Mouse (Mus musculus) G1E-ER4 (cell line): ENCODE results near the gene Methig1. TPM values are rescaled to one million over a fixed set of nuclear protein-coding genes. Genes with fewer than 3 reads are reported as not detected.

Experiments
- GATA1 ChIP-seq: IDR thresholded peaks from one replicate; pipeline ENCODE4 v1.8.0; 2012; ENCODE audit warnings: low read length, inconsistent platforms
- polyA plus RNA-seq: library from polyadenylated mRNA; stranded (reverse); fragments of >175 nt; gene quantifications from 2 replicates; pipeline ENCODE4 v1.2.3, GENCODE M21; 2012

Gene Methig1
- 0.09 and 0.27 TPM in 2 replicates for polyA plus RNA-seq

DNA sequence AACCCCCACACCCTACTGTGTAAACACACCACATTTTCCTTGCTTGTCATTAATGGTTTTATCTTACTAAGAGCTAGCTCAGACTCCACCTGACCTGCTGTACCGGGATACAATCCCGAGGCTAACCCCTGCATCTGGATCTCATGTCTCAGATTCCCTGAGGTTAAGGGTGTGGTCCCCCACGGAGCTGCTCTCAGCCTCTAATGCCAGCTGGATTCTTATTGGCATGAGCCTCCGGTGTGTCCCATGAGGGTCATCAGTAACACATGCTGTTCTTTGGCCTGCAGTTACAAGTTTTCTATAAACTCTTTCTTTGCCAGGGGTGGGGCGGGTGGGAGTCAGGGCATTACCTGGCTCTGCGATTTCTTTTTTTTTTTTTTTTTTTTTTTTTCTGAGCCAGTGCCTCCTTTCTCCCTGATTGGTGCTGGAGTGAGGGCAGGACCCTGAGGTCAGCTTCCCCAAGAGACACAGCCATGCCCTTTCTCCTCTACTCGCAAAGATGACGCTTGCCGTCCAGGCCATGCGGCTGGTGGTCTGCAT is at the start of gene Methig1, which contains the start of gene Mettl7a2:
Gene Methig1 (plus strand): TSS at position 439 of the 540 bp plus-strand sequence.
Gene Mettl7a2 (plus strand): TSS at position 490 of the 540 bp plus-strand sequence.
- no peak for TF ChIP-seq GATA1

DNA sequence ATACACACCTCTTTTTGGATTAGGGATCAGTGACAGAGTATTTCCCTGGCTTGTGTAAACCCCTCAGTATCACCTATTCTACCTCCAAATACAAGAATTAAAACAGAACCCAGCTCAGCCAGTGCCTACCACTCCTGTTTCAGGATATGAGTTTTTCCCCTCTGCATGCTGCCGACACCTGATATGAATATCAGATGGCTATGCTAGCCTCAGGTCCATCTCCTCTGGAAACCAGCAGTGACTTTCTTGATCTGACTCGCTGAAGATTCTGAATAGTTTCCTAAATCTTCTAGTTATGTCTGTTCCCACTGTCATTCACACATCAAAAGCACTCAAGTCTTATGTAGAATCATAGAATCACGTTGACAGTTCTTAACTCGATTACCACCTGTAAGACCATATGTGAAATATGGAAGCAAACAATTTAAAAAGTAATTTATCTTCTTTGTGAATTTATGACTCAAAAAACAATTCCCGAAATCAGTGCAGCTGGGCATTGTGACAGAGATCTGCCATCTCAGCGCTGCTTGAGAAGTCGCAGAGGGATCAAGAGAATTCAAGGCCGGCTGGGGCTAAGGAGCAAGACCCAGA is 49.4 kb upstream of the Methig1 start:
- no peak for TF ChIP-seq GATA1

DNA sequence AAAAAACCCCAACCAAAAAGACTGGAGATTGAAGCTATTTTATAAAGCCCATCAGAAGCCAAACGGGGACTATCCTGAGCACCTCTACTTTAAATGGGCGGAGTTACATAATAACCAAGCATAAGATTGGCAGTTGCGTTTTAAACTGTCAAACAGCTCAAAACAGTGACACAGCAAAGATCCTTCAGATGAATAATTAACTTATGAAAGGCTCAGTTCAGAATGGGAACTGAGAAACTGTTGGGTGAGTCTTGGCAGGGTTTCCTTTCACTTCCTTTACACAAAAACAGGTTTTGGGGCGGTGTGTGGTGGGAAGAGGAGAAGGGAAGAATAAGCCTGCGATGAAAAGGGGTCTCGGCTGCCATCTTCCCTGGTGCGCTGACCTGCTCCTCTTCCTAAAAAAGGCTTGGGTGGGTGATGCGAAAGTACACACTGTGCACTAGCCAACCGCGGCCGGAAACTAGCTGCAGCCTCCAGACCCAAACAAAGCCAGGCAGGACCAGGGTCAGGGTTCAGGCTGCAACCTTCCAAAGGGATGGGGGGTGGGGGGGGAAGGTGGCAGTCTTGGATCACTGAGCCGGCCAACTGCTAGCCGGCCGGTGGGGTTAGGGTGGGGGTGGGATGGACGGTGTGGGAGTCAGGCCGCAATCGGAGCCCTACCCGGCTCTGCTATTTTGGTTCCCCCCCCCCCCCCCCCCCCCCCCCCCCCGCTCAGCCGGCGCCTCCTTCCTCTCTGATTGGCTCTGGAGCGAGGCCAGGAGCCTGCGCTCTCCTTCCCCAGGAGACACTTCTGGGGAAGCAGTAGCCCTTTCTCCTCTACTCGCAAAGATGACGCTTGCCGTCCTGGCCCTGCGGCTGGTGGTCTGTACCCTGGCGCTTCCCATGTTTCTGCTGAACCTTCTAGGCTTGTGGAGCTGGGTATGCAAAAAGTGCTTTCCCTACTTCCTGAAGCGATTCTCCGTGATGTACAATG is 48.6 kb upstream of the Methig1 start, which contains the start of gene Mettl7a1:
Gene Mettl7a1 (plus strand): TSS at position 122 of the 973 bp plus-strand sequence.
- TF ChIP-seq GATA1: no peak

DNA sequence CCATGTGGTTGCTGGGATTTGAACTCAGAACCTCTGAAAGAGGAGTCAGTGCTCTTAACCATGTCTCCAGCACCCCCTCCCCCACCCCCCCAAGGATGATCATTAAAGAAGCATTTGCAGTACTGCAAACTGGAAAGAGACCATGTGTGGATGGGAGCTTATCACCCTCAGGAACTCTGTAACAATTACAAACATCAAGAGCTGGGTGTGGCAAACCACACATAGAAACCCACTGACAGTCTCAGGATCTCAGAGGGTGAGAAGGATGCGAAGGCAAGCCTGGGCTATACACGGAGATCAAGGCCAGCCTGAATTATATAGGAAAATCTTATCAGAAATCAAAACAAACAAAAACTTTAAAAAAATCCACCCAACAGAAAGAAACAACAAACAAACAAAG is 46.7 kb upstream of the Methig1 start:
- no peak for TF ChIP-seq GATA1

DNA sequence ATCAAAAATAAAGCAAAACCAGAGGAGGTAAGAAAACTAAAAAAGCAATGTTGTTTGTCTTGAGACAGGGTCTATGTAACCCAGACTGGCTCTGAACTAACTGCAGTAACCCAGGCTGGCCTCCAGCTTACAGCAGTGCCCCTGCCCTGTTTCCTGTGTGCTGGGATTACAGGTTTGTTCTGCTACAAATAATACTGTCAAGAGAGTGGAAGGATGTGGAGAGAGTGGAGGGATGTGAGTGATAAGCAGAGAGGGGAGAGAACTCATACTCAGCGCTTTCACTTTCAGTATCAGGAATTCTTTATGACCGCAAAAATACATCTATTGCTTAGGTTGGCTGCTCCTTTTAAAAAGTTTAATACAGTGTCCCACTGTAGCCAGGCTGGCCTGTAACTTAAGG is 40.6 kb upstream of the Methig1 start:
- no peak for TF ChIP-seq GATA1

DNA sequence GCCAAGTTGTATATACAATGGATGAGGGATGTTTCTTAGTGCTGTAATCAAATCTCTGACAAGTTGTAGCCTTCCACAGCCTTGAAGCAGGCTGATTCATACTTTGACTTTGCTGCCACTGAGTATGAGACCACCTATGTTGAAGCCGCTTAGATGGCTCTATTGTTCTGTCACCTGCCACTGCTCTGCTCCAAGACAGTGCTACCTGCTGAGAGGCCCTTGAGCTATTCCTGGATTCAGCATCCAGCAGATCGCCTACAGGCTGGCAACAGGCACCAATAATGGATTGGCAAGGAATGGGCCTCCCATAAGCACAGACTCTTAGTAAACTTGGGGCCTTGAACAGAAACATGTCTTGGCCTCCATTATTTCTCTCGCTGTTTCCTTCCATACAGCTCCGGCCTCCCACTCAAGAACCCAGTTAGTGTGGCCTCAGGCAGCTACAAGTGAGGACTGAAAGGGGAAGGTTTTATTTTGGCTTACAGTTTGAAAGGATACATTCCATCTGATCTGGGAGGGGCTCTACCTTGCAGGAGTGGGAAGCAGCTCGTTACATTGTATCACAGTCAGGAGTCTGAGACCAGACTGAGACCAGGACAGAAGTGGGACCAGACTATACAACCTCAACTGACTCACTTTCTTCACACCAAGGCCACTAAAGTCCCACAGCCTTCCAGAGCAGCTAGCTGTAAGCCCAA is 38.4 kb upstream of the Methig1 start:
- TF ChIP-seq GATA1: no peak

DNA sequence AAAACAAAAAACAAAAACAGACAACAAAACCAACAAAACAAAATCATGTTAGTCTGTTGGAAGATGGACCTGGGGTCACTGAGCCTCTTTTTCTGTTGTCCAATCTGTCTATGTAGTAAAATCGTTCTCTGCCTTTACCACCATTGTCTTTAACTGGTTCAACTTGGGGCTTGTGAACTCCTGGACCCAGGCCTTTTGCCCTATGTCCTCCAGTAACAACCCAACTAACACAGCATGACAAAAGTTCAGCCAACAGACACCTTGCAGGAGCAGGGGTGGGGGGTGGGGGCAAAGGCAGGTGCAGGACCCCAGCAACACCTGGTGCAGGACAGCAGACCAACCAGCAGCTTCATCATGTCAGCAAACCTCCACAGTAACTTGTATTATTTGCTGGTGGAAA is 33.1 kb upstream of the Methig1 start:
- TF ChIP-seq GATA1: no peak

DNA sequence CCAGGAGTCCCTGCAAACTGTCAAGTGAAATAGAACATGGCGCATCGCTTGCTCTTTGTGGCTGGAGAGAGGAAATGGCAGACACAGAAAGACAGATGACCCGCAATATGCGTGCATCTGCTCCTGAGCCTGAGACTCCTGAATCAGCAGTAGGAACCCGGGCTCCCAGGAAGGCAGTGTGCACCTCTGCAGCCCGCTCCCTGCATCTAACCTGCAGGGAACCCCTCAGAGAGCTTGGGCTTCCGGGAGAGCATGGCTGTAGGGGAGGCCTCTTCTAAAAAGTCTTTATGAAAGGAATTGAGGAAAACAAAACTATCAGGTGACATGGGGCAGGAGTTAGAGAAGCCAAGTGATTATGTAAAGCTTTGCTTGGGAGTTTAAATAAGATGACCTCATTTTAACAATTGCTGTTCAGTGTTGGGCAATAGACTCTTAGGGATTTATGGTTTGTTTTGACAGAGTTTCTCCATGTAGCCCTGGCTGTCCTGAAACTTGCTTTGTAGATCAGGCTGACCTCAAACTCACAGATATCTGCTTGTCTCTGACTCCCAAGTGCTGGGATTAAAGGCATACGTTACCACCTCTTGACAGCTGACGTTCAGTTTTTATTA is 32.5 kb upstream of the Methig1 start:
- TF ChIP-seq GATA1: no peak

DNA sequence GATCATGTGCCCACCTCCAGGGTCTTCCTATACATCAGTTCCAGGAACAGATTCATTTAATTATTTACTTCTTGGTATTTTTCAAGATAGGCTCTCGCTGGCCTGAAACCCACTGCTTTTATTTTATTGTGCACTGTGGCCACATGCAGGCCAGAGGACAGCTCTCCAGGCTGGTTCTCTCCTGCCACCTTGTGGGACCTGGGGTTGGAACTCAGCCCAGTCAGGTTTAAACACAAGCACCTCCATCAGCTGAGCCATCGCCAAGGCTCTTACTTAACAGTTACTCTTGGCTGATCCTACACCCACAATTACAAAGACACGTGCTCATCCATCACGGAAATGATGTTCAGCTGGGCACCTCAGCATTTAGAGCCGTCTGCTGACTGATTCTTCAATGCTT is 31.8 kb upstream of the Methig1 start:
- TF ChIP-seq GATA1: no peak

DNA sequence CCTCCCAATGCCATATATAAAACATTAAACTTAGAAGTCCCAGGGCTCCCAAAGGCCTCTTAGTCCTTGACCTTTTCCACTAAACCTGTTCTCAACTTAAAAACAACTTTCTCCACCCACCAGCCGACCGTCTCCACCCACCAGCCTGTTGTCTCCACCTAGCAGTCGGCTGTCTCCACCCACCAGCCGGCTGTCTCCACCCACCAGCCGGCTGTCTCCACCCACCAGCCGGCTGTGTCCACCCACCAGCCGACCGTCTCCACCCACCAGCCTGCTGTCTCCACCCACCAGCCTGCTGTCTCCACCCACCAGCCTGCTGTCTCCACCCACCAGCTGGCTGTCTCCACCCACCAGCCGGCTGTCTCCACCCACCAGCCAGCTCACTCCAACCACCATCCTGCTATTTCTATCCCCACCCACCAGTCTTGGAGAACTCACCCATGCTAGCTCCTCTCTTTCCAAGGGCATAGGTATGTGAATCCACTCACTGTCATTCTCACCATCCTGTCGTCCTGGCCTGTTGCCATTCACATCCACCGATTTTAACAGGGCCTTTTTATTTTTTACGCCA is 28.8 kb upstream of the Methig1 start:
- no peak for TF ChIP-seq GATA1

DNA sequence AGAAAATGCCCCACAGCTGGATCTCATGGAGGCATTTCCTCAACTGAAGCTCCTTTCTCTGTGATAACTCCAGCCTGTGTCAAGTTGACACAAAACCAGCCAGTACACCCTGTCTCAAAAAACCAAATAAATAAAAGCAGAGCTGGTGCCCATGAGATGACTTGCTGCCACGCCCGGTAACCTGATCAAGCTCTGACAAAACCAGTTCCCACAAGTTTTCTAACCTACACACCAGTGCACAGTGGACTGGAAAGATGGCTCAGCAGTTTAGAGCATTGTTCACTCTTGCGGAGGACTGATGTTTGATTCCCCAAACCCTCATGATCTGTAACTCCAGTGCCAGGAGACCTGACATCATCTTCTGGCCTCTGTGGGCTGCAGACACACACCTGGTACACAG is 27.7 kb upstream of the Methig1 start:
- no peak for TF ChIP-seq GATA1

DNA sequence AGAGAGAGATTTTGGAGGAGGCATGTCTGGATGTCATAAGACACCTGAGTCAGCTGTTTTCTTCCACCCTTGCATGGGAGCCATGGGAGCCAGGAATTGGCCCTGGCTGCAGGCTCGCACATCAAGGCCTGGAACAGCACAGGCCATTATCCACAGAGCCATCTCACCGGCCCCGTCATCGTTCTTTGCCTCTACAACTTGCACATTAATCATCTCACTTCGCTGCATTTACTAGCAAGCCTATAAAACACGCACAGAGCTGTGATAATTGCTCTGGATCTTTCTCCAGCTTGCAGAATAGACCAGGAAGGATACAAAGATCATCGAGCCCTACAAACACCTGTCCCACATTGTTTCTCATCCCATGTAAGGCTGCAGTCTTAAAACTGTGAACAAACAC is 22.2 kb upstream of the Methig1 start:
- TF ChIP-seq GATA1: no peak

DNA sequence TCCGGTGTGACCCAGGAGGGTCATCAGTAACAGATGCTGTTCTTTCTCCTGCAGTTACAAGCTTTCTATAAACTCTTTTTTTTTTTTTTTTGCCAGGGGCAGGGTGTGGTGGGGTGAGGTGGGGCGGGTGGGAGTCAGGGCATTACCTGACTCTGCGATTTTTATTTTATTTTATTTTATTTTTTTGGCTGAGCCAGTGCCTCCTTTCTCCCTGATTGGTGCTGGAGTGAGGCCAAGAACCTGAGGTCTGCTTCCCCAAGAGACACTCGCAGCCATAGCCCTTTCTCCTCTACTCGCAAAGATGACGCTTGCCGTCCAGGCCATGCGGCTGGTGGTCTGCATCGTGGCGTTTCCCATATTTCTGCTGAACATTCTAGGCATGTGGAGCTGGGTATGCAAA is 18.3 kb upstream of the Methig1 start, which contains the start of gene Mettl7a3:
Gene Mettl7a3 (plus strand): TSS at position 301 of the 400 bp plus-strand sequence.
- no peak for TF ChIP-seq GATA1

DNA sequence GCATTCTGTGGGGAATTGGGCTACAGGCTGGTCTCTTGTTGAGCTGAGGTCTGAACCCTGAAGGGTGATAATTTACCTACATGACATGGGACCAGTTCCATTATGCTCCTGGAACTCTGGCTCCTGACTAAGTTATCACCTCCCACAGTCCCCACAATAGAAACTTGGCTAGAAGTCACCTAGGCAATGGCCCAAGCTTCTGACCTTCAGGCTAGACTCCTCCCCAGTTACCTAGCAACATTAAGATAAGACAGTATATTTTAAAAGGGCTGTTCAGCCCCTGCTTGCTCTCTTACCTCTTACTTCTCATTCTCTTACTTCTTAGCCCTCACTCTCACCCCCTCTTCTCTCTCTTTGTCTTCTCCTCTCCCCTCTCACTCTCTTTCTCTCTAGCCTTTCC is 7.5 kb upstream of the Methig1 start:
- no peak for TF ChIP-seq GATA1

DNA sequence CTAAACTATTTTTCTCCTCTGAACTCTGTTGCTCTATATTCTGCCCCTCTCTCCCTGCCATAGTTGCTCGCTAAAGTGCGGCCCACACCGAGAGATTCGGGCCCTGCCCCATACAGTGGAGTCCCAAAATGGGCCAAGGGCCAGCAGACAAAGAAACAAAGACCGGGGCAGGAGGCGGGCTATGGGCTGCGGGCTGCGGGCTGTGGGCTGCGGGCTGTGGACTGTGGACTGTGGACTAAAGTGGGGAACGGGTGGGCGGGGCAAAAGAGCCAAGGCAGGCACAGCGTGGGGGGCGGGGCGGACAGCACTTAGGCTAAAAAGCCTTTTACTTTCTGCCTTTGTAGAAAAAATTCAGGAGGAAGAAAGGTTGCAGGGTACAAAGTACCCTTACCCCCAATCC is 6.2 kb upstream of the Methig1 start:
- TF ChIP-seq GATA1: no peak
